Mouse (Mus musculus) CH12.LX (cell line): ENCODE measurements around the gene Sema6c. TPM values are rescaled to one million over a fixed set of nuclear protein-coding genes. Genes with fewer than 3 reads are reported as not detected.

ENCODE experiments used
- DNase-seq: peaks from one replicate; pipeline ENCODE4 v3.0.0-alpha.2; 2013; ENCODE audit errors: extremely low read depth
- H3K27ac ChIP-seq: 2 replicates; pipeline ENCODE4 v1.5.1; 2012; ENCODE audit warnings: low read depth, mild to moderate bottlenecking, control low read depth, moderate library complexity; ENCODE audit not compliant: insufficient read depth
- H3K27me3 ChIP-seq: replicated peaks from 2 replicates; pipeline ENCODE3; 2012; ENCODE audit warnings: inconsistent platforms
- H3K36me3 ChIP-seq, 2 experiments: replicated peaks in 1 of 2; 2 replicates each; pipeline versions ENCODE3 to v1.6.1; 2012; ENCODE audit warnings: inconsistent platforms in 1 of 2, low read length in 1 of 2, mild to moderate bottlenecking in 1 of 2, mixed read lengths in 1 of 2, moderate library complexity in 1 of 2; ENCODE audit not compliant: control insufficient read depth in 1 of 2, insufficient read depth in 1 of 2
- H3K4me1 ChIP-seq, 2 experiments: 2 replicates each; pipeline ENCODE4 v1.6.1; 2012; ENCODE audit warnings: inconsistent platforms in 1 of 2, moderate library complexity in 1 of 2; ENCODE audit not compliant: insufficient read depth in 2 of 2, control insufficient read depth in 1 of 2
- H3K4me2 ChIP-seq: 2 replicates; pipeline ENCODE4 v1.6.1; 2012; ENCODE audit warnings: low read depth, mild to moderate bottlenecking, control low read depth; ENCODE audit not compliant: poor library complexity, insufficient read depth, severe bottlenecking
- H3K4me3 ChIP-seq, 3 experiments: fragments of 150-350 bp in 1 of 3; sonication (generic) in 1 of 3; replicated peaks in 1 of 3; 2 replicates each; pipeline versions ENCODE3 to v1.5.1; 2011 to 2012; ENCODE audit warnings: low read depth in 2 of 3, low read length in 2 of 3, mild to moderate bottlenecking in 2 of 3, moderate library complexity in 2 of 3, control low read depth in 1 of 3, improper control_type of control experiment in 1 of 3, inconsistent platforms in 1 of 3, mixed read lengths in 1 of 3; ENCODE audit not compliant: poor library complexity in 1 of 3
- H3K79me2 ChIP-seq: replicated peaks from 2 replicates; pipeline ENCODE4 v1.6.1; 2012; ENCODE audit warnings: mild to moderate bottlenecking, moderate library complexity; ENCODE audit not compliant: control insufficient read depth, poor library complexity, insufficient read depth, severe bottlenecking; ENCODE audit errors: extremely low read depth
- H3K9ac ChIP-seq: 2 replicates; pipeline ENCODE4 v1.6.1; 2012; ENCODE audit warnings: low read depth, mild to moderate bottlenecking, control low read depth, moderate library complexity; ENCODE audit not compliant: insufficient read depth
- H3K9me3 ChIP-seq: replicated peaks from 2 replicates; pipeline ENCODE3; 2012; ENCODE audit warnings: low read length, inconsistent platforms, mixed read lengths
- CHD2 ChIP-seq: IDR thresholded peaks from 2 replicates; pipeline ENCODE4 v1.6.1; 2011; ENCODE audit warnings: low read length, improper control_type of control experiment
- CTCF ChIP-seq, 2 experiments: IDR thresholded peaks in 1 of 2; conservative IDR thresholded peaks in 1 of 2; 2 replicates each; pipeline ENCODE4 v1.5.1; 2011 to 2012; ENCODE audit warnings: low read depth in 2 of 2, low read length in 2 of 2, improper control_type of control experiment in 1 of 2, inconsistent platforms in 1 of 2, mild to moderate bottlenecking in 1 of 2, moderate library complexity in 1 of 2
- ETS1 ChIP-seq: conservative IDR thresholded peaks from 2 replicates; pipeline ENCODE4 v1.6.1; 2012; ENCODE audit warnings: low read depth, mild to moderate bottlenecking, inconsistent platforms, low read length, improper control_type of control experiment, moderate library complexity
- HCFC1 ChIP-seq: IDR thresholded peaks from 2 replicates; pipeline ENCODE4 v1.6.1; 2012; ENCODE audit warnings: low read depth, mild to moderate bottlenecking, inconsistent platforms, low read length, improper control_type of control experiment
- IRF4 ChIP-seq: IDR thresholded peaks from 2 replicates; pipeline ENCODE4 v1.6.1; 2014; ENCODE audit warnings: low read depth, mild to moderate bottlenecking, inconsistent platforms, low read length, improper control_type of control experiment
- KAT2A ChIP-seq: IDR thresholded peaks from 2 replicates; pipeline ENCODE4 v1.6.1; 2012; ENCODE audit warnings: low read length, improper control_type of control experiment, inconsistent platforms; ENCODE audit not compliant: insufficient replicate concordance
- MAX ChIP-seq: IDR thresholded peaks from 2 replicates; pipeline ENCODE4 v1.6.1; 2011; ENCODE audit warnings: low read length, improper control_type of control experiment
- MEF2A ChIP-seq: IDR thresholded peaks from 2 replicates; pipeline ENCODE4 v1.6.1; 2014; ENCODE audit warnings: low read depth, mild to moderate bottlenecking, inconsistent platforms, low read length, improper control_type of control experiment, borderline replicate concordance
- PAX5 ChIP-seq: IDR thresholded peaks from 2 replicates; pipeline ENCODE4 v1.6.1; 2012; ENCODE audit warnings: low read length, inconsistent platforms, mixed read lengths
- RAD21 ChIP-seq: IDR thresholded peaks from 2 replicates; pipeline ENCODE4 v1.6.1; 2011; ENCODE audit warnings: low read depth, mild to moderate bottlenecking, low read length, improper control_type of control experiment, moderate library complexity
- SIN3A ChIP-seq: IDR thresholded peaks from 2 replicates; pipeline ENCODE4 v1.6.1; 2012; ENCODE audit warnings: low read length, improper control_type of control experiment, inconsistent platforms
- TCF12 ChIP-seq: IDR thresholded peaks from 2 replicates; pipeline ENCODE4 v1.6.1; 2014; ENCODE audit warnings: low read depth, mild to moderate bottlenecking, inconsistent platforms, low read length, improper control_type of control experiment
- USF1 ChIP-seq: IDR thresholded peaks from 2 replicates; pipeline ENCODE4 v1.6.1; 2014; ENCODE audit warnings: low read depth, mild to moderate bottlenecking, inconsistent platforms, low read length, improper control_type of control experiment
- ZC3H11A ChIP-seq: IDR thresholded peaks from 2 replicates; pipeline ENCODE4 v1.6.1; 2012; ENCODE audit warnings: low read depth, mild to moderate bottlenecking, inconsistent platforms, low read length, improper control_type of control experiment
- ZNF384 ChIP-seq: IDR thresholded peaks from 2 replicates; pipeline ENCODE4 v1.6.1; 2012; ENCODE audit warnings: low read depth, low read length, improper control_type of control experiment, inconsistent platforms
- dilution Hi-C: fragments of 300-500 bp; cut with MboI; formaldehyde crosslinking; loops from 2 replicates; pipeline ENCODE4 v1.14.3; 2020; ENCODE audit warnings: low sequenced_read_pairs; ENCODE audit not compliant: extremely low pct_unique_long_range_greater_than_20kb, extremely low pct_ligation_motif_present
- in situ Hi-C: fragments of 300-500 bp; cut with MboI; formaldehyde crosslinking; loops from 3 replicates; pipeline ENCODE4 v1.14.3; 2019; ENCODE audit warnings: low sequenced_read_pairs, low pct_ligation_motif_present, low pct_unique_long_range_greater_than_20kb, mixed read lengths
- polyA plus RNA-seq: library from polyadenylated mRNA; unstranded; fragments of >175 nt; gene quantifications from 2 replicates; pipeline ENCODE4 v1.2.1, GENCODE M21; 2012; ENCODE audit warnings: low read depth; ENCODE audit not compliant: insufficient read length
- total RNA-seq, 2 experiments: library from RNA; depleted of rRNA; stranded (reverse); fragments of 300-350 nt in 1 of 2; fragments of >200 nt in 1 of 2; gene quantifications; 2 replicates each; pipeline ENCODE4 v1.2.3; 2012 to 2014

Sema6c gene
- total and polyA plus RNA-seq, 3 experiments, result 0.30 to 0.53 TPM; not detected in 1

DNA sequence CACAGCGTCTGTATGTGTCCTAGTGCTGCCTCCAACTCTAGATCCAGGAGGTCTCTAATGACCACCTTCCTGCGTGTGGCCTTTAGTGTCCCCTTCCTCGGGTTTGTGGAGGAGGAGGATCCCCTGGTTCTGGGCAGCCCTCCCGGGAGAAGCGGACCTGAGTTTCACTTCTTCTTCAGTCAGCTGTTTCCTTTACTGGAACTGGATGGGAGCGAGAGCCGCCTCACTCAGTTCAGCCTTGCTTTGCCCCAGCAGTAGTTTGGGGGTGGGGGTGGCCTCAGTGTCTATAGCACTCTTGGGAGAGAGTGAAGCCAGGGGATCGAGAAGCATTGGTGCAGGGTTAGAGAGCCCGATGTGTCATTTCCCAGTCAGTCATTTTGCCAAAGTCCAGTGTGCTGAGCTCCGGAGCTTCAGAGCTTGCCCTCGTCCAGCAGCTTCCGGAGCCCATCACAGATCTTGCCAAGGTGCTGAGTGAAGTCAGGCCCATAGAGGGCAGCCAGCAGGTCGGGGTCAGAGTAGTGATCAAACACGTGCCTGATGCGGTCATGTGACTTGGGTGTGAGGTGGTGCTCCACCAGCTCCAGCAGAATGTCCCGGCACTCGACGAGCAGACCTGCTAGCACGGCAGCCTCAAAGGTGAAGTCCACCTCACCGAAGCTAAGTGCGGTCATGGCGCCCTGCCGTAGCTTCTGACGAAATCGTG, 20.5 kb upstream of the Sema6c start:
- dilution Hi-C loops, result no loop called here

DNA sequence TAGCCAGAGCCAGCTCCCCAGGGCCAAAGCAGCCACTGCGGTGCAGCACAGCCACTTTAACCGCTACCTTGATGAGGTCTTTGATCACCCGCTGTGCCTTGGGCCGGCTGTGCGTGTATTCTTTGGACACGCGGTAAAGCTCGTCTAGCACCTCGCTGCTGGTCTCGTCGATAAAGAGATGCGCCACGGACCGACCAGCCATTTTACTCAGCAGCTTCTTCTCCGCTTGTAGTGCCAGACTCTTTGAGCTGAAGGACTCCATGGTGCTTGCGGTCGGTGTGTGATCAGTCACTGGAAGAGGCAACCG, 20.0 kb upstream of the Sema6c start:
- peaks cover 12% of the 10 kb centered on the region for H3K79me2 ChIP-seq
- peaks cover 15 to 42% of the 10 kb centered on the region in 2 experiments for H3K4me1 ChIP-seq
- no peak overlapping the region for H3K9ac ChIP-seq
- no peak overlapping the region for H3K4me2 ChIP-seq
- DNase-seq, result no peak
- peaks cover 19 to 22% of the 10 kb centered on the region in 2 experiments for H3K36me3 ChIP-seq
- no peaks in the 10 kb centered on the region for H3K27me3 ChIP-seq
- in situ Hi-C loops, result loop anchor here (10.0 kb wide), 1 partner anchor 75 kb away; the partner anchor contains the start of gene Gabpb2
- H3K9me3 ChIP-seq, result no peaks in the 10 kb centered on the region
- TF ChIP-seq USF1 (no peak), RAD21 (no peak), MAX (no peak), TCF12 (no peak), KAT2A (no peak), MEF2A (no peak), SIN3A (no peak), ZC3H11A (no peak), ZNF384 (no peak), PAX5 (no peak), CHD2 (no peak), ETS1 (no peak), IRF4 (no peak), HCFC1 (no peak)
- 0 out of 2 replicates have a peak overlapping the region, but pooled peaks have one; percentile 14 for H3K27ac ChIP-seq
- dilution Hi-C loops, result no loop called here
- peak overlapping the region in 1 of 3 experiments; percentile 12 for H3K4me3 ChIP-seq

More for the DNA sequence above, 20.5 kb upstream of the Sema6c start:
- H3K36me3 ChIP-seq, result peaks cover 19 to 22% of the 10 kb centered on the region in 2 experiments
- H3K9ac ChIP-seq, result no peak overlapping the region
- in situ Hi-C loops, result loop anchor here (10.0 kb wide), 1 partner anchor 75 kb away; the partner anchor contains the start of gene Gabpb2
- no peak overlapping the region for H3K4me2 ChIP-seq
- TF ChIP-seq IRF4 (peak; percentile 29; the same call in 1 of the 2 replicates), ZC3H11A (no peak), MAX (no peak), CTCF (conservative IDR thresholded peaks at IDR 0.05 in 1 of 2, IDR thresholded peaks at IDR 0.05 in 1 of 2; ENCODE audit: low read depth in 2 of 2, low read length in 2 of 2) (no peak)
- TF ChIP-seq, all 38 proteins: peak for 1
- Histone ChIP-seq H3K27ac (0 out of 2 replicates have a peak overlapping the region, but pooled peaks have one; percentile 14), H3K79me2 (peaks cover 16% of the 10 kb centered on the region), H3K27me3 (no peaks in the 10 kb centered on the region), H3K4me1 (peaks cover 15 to 42% of the 10 kb centered on the region in 2 experiments), H3K4me3 (peak overlapping the region in 1 of 3 experiments; percentile 12), H3K9me3 (no peaks in the 10 kb centered on the region)
- no peak for DNase-seq
